Mouse (Mus musculus): Measurements from ENCODE around the gene Fcna. TPM values are rescaled to one million over a fixed set of nuclear protein-coding genes. Genes with fewer than 3 reads are reported as not detected.

Gene Fcna
- 2.8 and 4.9 TPM in 2 replicates for polyA plus RNA-seq (2014; fragmentation: Nextera tagmentation; extraction: Ambion mirVana)

DNA sequence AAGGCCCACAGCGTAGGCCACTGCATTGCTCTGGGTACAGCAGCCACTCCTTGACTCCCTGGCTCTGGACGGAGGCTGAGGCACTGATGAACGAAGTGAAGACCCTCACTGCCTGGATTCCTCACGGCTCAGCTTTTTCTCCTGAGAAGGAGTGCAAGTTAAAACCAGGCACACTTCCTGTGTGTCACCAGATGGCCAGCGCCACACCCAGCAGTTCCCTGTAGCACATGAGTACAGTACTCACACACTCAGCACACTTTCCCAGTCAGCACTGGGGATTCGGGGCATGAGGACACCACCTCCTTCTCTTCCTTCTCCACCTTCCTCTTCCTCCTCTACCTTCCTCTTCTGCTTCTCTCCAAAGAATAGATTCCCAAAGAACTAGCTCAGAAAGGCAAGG lies at the start of gene Fcna:
Gene Fcna (minus strand): TSS at position 220 of the 400 bp plus-strand sequence.
- ATAC-seq (ENCODE audit: low read depth): no peak

DNA sequence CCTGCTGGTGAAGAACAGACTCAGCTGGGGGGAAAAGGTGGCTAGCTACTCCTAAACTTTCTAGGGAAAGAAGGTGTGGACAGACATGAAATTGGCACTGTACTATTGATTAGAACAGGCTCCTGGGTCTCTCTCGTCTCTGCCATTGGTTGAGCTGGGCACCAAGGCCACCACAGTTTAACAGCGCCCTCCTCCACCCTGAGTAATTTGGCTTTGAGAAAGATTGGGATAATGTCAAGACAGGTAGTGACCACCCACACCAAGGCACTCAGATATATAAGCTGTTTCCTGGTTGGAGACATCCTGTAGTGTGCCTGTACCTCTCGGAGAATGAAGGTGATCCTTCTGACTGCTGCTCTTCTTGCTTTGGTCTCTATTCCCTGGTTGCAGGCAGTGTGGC lies 48.7 kb upstream of the Fcna start, which contains the start of gene Lcn6:
Gene Lcn6 (plus strand): TSS at position 301 of the 400 bp plus-strand sequence.
- DNase-seq (ENCODE audit: low spot score) (no peak), ATAC-seq (ENCODE audit: low read depth) (no peak)
- Histone ChIP-seq H3K9ac (ENCODE audit: low read depth, low read length) (no peak within 1 kb of the TSS), H3K4me3 (ENCODE audit: low read depth, low read length) (no peak within 1 kb of the TSS), H3K4me1 (ENCODE audit: control insufficient read depth, insufficient read depth, low read length) (no peaks in the 10 kb centered on the region), H3K36me3 (ENCODE audit: control insufficient read depth, insufficient read depth, low read length) (no peaks in the 10 kb centered on the region), H3K4me2 (ENCODE audit: low read depth, low read length) (no peak within 1 kb of the TSS), H3K27me3 (replicated peaks; ENCODE audit: control insufficient read depth, insufficient read depth, low read length) (no peaks in the 10 kb centered on the region), H3K9me3 (ENCODE audit: control insufficient read depth, low read length) (no peaks in the 10 kb centered on the region), H3K27ac (replicated peaks; ENCODE audit: low read depth, low read length) (no peak within 1 kb of the TSS)
- WGBS: 87% methylated on average over 3 of the region's 3 CpGs

More for the DNA sequence above, at the start of gene Fcna:
- Histone ChIP-seq H3K4me2 (ENCODE audit: low read depth, low read length) (no peak within 1 kb of the TSS), H3K27ac (replicated peaks; ENCODE audit: low read depth, low read length) (no peak within 1 kb of the TSS), H3K27me3 (replicated peaks; ENCODE audit: control insufficient read depth, insufficient read depth, low read length) (no peaks in the 10 kb centered on the region), H3K4me1 (ENCODE audit: control insufficient read depth, insufficient read depth, low read length) (no peaks in the 10 kb centered on the region), H3K9me3 (ENCODE audit: control insufficient read depth, low read length) (no peaks in the 10 kb centered on the region), H3K36me3 (ENCODE audit: control insufficient read depth, insufficient read depth, low read length) (no peaks in the 10 kb centered on the region), H3K9ac (ENCODE audit: low read depth, low read length) (no peak within 1 kb of the TSS), H3K4me3 (ENCODE audit: low read depth, low read length) (no peak within 1 kb of the TSS)
- DNase-seq (ENCODE audit: low spot score): no peak
- 73% methylated on average over 6 of the region's 6 CpGs for whole genome bisulfite sequencing

DNA sequence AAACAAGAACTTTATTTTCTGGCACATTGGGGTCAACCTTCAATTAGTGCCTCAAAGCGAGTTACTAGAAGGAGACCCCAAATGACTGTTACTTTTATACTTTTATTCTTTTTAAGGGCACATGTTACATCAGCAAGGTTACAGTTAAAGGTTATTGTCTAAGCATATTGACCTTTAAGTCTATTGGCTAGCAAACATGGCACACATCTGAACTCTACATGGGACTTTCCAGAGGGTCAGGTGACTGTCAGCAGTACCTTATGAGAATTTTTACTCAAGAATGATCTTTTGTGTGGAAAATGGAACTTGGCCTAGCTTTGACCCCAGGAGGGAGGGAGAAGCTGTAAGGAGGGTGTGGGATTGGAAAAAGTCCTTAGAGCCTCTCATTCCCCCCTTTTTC lies 38.7 kb upstream of the Fcna start:
- Histone ChIP-seq H3K4me3 (ENCODE audit: low read depth, low read length) (no peak overlapping the region), H3K27ac (replicated peaks; ENCODE audit: low read depth, low read length) (no peak overlapping the region), H3K4me1 (ENCODE audit: control insufficient read depth, insufficient read depth, low read length) (no peaks in the 10 kb centered on the region), H3K27me3 (replicated peaks; ENCODE audit: control insufficient read depth, insufficient read depth, low read length) (no peaks in the 10 kb centered on the region), H3K9ac (ENCODE audit: low read depth, low read length) (no peak overlapping the region), H3K36me3 (ENCODE audit: control insufficient read depth, insufficient read depth, low read length) (no peaks in the 10 kb centered on the region), H3K4me2 (ENCODE audit: low read depth, low read length) (no peak overlapping the region), H3K9me3 (ENCODE audit: control insufficient read depth, low read length) (no peaks in the 10 kb centered on the region)
- no peak for DNase-seq (ENCODE audit: low spot score)
- 57% methylated on average over 1 of the region's 1 CpGs for WGBS
- ATAC-seq (ENCODE audit: low read depth): no peak

DNA sequence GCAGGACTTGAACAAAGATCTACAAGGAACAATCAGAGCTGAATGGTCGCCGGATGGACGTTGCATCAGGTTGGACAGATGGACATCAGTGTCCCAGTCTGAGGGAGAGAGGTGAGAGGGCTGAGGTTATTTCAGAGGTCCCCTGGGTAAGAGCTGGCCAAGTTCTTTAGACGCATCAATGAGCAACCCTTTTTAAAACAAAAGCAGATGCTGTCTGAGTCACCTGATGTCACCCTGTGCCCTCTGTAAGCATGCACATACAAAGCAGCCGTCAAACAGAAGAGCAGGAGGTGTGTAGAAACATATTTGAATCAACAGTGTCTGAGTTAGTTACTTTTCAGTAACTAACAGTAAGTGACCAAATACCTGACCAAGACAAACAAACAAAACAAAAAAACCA lies 36.3 kb upstream of the Fcna start:
- no peak overlapping the region for H3K9ac ChIP-seq (ENCODE audit: low read depth, low read length)
- no peak overlapping the region for H3K4me3 ChIP-seq (ENCODE audit: low read depth, low read length)
- no peaks in the 10 kb centered on the region for H3K9me3 ChIP-seq (ENCODE audit: control insufficient read depth, low read length)
- DNase-seq (ENCODE audit: low spot score) (no peak), ATAC-seq (ENCODE audit: low read depth) (no peak)
- H3K36me3 ChIP-seq (ENCODE audit: control insufficient read depth, insufficient read depth, low read length): no peaks in the 10 kb centered on the region
- H3K4me2 ChIP-seq (ENCODE audit: low read depth, low read length): no peak overlapping the region
- H3K27ac ChIP-seq (replicated peaks; ENCODE audit: low read depth, low read length): no peak overlapping the region
- no peaks in the 10 kb centered on the region for H3K27me3 ChIP-seq (replicated peaks; ENCODE audit: control insufficient read depth, insufficient read depth, low read length)
- H3K4me1 ChIP-seq (ENCODE audit: control insufficient read depth, insufficient read depth, low read length): no peaks in the 10 kb centered on the region
- 64% methylated on average over 5 of the region's 5 CpGs for WGBS

DNA sequence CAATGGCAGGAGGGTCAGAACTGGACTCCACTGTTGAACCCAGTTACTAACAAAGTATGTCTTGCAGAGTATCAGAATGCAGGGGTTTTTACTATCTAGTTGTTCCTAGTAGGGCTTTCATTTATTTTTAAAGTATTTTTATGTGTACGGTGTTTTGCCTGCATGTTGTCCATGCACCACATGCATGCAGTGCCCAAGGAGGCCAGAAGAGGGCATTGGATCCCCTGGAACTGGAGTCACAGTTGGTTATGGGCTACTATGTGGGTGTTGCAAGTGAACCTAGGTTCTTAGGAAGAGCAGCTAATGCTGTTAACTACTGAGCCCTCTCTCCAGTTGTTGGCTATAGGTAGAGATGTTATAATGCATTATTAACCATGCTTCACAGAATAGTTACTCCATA lies 35.7 kb upstream of the Fcna start:
- DNase-seq (ENCODE audit: low spot score) (no peak), ATAC-seq (ENCODE audit: low read depth) (no peak)
- WGBS: 50% methylated on average over 1 of the region's 1 CpGs
- no peaks in the 10 kb centered on the region for H3K36me3 ChIP-seq (ENCODE audit: control insufficient read depth, insufficient read depth, low read length)
- H3K27ac ChIP-seq (replicated peaks; ENCODE audit: low read depth, low read length): no peak overlapping the region
- H3K27me3 ChIP-seq (replicated peaks; ENCODE audit: control insufficient read depth, insufficient read depth, low read length): no peaks in the 10 kb centered on the region
- H3K4me1 ChIP-seq (ENCODE audit: control insufficient read depth, insufficient read depth, low read length): no peaks in the 10 kb centered on the region
- no peaks in the 10 kb centered on the region for H3K9me3 ChIP-seq (ENCODE audit: control insufficient read depth, low read length)
- H3K9ac ChIP-seq (ENCODE audit: low read depth, low read length): no peak overlapping the region
- H3K4me2 ChIP-seq (ENCODE audit: low read depth, low read length): no peak overlapping the region
- H3K4me3 ChIP-seq (ENCODE audit: low read depth, low read length): no peak overlapping the region

DNA sequence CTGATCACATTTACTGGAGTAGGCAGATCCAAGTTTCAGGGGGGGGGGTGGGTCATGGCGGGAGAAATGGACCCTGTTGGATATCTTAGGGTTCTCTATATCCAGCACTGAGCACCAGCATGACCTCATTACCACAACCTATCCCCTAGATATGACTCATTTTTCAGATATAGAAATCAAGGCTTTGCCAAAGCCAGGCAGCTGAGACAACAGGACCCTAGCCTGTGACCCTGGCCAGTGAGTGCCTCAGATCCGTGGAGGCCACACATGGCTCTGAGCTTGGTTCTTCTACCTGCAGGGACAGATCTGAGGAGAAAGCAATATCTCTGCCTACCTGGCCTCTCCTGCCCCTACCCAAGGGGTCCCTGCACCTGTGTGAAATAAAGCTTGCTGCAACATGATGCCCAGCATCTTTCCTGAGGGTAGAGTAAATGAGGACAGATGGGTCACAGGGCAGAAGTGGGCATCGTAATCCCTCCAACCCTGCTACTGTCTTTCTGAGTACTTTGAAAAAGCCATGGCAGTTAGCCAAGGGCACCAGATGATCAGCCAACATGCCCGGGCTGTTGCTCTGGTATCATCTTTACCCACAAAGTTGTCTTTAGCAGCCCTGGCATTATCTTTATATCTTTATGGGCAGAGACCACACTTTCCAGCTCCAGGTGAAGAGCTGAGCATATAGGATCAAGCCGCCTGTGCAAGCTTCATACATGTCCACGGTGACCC lies 33.6 kb upstream of the Fcna start:
- no peak for ATAC-seq (ENCODE audit: low read depth)

DNA sequence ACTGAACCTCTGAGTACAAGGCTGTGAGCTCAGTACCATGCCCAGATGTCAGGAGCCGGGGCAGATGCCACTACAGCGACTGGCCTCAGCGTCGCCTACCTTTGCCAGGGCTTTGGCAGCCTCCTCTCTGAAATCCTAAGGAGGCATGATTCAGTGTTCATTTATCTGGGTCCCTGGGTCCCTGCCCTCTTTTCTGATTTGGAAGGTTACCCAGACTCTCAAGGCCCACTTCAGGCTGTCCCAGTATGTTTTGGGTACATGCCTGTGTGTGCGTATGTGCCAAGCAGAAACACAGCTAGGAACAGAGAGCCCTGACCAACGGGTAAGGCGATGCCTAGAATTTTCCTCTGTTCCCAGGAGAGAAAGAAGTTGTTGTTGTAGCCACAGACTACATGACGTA lies 32.4 kb upstream of the Fcna start:
- WGBS: 78% methylated on average over 8 of the region's 8 CpGs
- H3K27ac ChIP-seq (replicated peaks; ENCODE audit: low read depth, low read length): no peak overlapping the region
- DNase-seq (ENCODE audit: low spot score) (no peak), ATAC-seq (ENCODE audit: low read depth) (no peak)
- H3K36me3 ChIP-seq (ENCODE audit: control insufficient read depth, insufficient read depth, low read length): no peaks in the 10 kb centered on the region
- H3K27me3 ChIP-seq (replicated peaks; ENCODE audit: control insufficient read depth, insufficient read depth, low read length): no peaks in the 10 kb centered on the region
- H3K9ac ChIP-seq (ENCODE audit: low read depth, low read length): no peak overlapping the region
- no peak overlapping the region for H3K4me2 ChIP-seq (ENCODE audit: low read depth, low read length)
- no peaks in the 10 kb centered on the region for H3K9me3 ChIP-seq (ENCODE audit: control insufficient read depth, low read length)
- H3K4me1 ChIP-seq (ENCODE audit: control insufficient read depth, insufficient read depth, low read length): no peaks in the 10 kb centered on the region
- no peak overlapping the region for H3K4me3 ChIP-seq (ENCODE audit: low read depth, low read length)

More for the DNA sequence above, 33.6 kb upstream of the Fcna start:
- Histone ChIP-seq H3K36me3 (ENCODE audit: control insufficient read depth, insufficient read depth, low read length) (no peaks in the 10 kb centered on the region), H3K4me3 (ENCODE audit: low read depth, low read length) (no peak overlapping the region), H3K27me3 (replicated peaks; ENCODE audit: control insufficient read depth, insufficient read depth, low read length) (no peaks in the 10 kb centered on the region), H3K4me2 (ENCODE audit: low read depth, low read length) (no peak overlapping the region), H3K9ac (ENCODE audit: low read depth, low read length) (no peak overlapping the region), H3K27ac (replicated peaks; ENCODE audit: low read depth, low read length) (no peak overlapping the region), H3K9me3 (ENCODE audit: control insufficient read depth, low read length) (no peaks in the 10 kb centered on the region), H3K4me1 (ENCODE audit: control insufficient read depth, insufficient read depth, low read length) (no peaks in the 10 kb centered on the region)
- WGBS: 82% methylated on average over 6 of the region's 6 CpGs
- no peak for DNase-seq (ENCODE audit: low spot score)

DNA sequence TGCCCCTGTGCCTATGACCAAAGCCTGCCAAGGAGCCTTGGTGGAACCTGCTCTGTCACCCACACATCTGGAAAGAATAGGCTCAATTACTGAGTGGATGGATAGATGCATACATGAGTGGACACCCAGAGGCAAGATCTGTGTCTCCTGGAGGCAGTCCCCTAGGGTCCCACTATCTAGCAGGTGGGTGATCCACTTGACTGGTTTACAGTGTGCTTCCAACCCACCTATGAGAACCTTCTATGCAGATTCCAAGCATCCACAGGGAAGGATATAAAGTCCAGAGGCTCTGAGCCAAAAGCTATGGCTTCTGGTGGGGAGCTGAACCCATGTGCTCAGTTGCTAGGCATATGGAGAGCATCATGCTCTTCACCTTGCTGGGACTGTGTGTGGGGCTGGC lies 29.8 kb upstream of the Fcna start, which contains the start of gene Lcn5:
Gene Lcn5 (plus strand): TSS at position 301 of the 400 bp plus-strand sequence.
- Histone ChIP-seq H3K9me3 (ENCODE audit: control insufficient read depth, low read length) (no peaks in the 10 kb centered on the region), H3K4me1 (ENCODE audit: control insufficient read depth, insufficient read depth, low read length) (no peaks in the 10 kb centered on the region), H3K27ac (replicated peaks; ENCODE audit: low read depth, low read length) (no peak within 1 kb of the TSS), H3K4me2 (ENCODE audit: low read depth, low read length) (no peak within 1 kb of the TSS), H3K36me3 (ENCODE audit: control insufficient read depth, insufficient read depth, low read length) (no peaks in the 10 kb centered on the region), H3K9ac (ENCODE audit: low read depth, low read length) (no peak within 1 kb of the TSS), H3K27me3 (replicated peaks; ENCODE audit: control insufficient read depth, insufficient read depth, low read length) (no peaks in the 10 kb centered on the region), H3K4me3 (ENCODE audit: low read depth, low read length) (no peak within 1 kb of the TSS)
- DNase-seq (ENCODE audit: low spot score): no peak
- no peak for ATAC-seq (ENCODE audit: low read depth)

DNA sequence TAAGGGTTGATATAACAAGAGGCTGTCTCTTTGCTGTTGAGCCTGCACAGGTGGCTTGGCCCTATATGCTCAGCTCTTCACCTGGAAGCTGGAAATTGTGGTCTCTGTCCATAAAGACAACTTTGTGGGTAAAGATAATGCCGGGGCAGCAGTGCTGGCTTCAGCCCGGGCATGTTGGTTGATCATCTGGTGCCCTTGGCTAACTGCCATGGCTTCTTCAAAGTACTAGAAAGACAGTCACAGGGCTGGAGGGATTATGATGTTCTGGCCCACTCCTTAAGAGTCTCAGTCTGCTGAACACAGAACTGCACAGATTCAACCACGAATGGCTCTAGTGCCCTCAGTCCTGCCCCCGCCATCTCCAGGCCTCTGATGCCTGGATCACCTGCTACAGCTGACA lies 29.4 kb upstream of the Fcna start:
- no peak for ATAC-seq (ENCODE audit: low read depth)

More for the DNA sequence above, 29.4 kb upstream of the Fcna start:
- Histone ChIP-seq H3K36me3 (ENCODE audit: control insufficient read depth, insufficient read depth, low read length) (no peaks in the 10 kb centered on the region), H3K4me1 (ENCODE audit: control insufficient read depth, insufficient read depth, low read length) (no peaks in the 10 kb centered on the region), H3K27ac (replicated peaks; ENCODE audit: low read depth, low read length) (no peak overlapping the region), H3K9me3 (ENCODE audit: control insufficient read depth, low read length) (no peaks in the 10 kb centered on the region), H3K27me3 (replicated peaks; ENCODE audit: control insufficient read depth, insufficient read depth, low read length) (no peaks in the 10 kb centered on the region), H3K9ac (ENCODE audit: low read depth, low read length) (no peak overlapping the region), H3K4me3 (ENCODE audit: low read depth, low read length) (no peak overlapping the region), H3K4me2 (ENCODE audit: low read depth, low read length) (no peak overlapping the region)
- 86% methylated on average over 4 of the region's 4 CpGs for WGBS
- no peak for DNase-seq (ENCODE audit: low spot score)
